Mouse (Mus musculus): Measurements from ENCODE around the gene Mast4. TPM values are rescaled to one million over a fixed set of nuclear protein-coding genes. Genes with fewer than 3 reads are reported as not detected.

The Mast4 gene
- total RNA-seq, 2 experiments from 2014 or later: 24.5 to 37.3 TPM

DNA sequence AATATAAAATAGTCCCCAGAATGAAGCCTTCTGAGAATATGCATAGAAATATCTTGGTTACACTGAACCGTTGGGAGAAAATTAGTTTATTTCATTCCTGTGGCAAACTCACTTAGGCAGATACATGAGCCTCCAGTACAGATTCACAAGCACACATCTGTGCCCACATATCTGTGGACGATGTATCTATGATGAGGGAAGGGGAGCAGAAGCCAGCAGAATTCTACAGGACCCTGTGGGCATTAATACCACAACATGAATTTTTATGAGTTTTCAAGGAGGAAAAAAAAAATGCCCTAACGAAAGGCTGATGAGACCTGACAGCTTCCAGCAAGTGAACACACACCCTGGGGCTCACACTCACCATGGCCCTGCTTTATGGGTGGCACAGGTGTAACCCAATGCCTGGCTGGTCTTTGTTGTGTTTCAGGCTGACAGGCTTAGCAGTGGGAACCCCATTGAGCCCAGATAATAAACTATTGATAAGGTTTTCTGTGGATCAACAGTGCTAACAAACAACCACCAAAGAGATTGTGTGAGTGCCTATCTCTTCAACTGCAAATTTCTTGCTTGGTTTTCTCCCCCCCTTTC lies 17.4 kb downstream of the Mast4 start:
- DNase-seq: no peak

DNA sequence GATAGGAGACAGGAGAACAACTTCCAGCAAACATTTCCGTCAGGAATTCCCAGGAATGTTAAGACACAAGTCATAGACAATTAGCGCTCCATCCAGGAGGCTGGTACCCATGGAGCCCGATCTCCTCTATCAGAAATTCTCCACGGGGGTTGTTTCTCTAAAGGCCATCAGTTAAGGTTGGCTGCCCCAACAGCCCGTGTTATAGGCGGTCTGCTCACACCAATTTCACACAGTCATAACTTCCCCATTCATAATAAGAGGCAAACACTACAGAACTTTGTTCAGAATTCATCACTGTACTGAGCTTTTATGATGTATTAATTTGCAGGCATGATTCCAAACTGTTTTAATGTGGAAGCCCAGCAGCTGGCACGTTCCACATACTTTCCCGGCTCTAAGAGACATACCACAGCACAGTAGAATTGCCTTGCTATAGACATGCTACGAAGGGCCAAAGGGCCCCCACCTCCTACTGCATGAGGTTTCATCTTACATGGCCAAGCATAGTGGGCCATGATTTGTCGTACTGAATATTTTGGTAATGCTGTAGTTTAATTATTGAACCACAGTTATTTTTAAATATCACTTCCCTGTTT lies 19.1 kb downstream of the Mast4 start:
- DNase-seq: no peak

DNA sequence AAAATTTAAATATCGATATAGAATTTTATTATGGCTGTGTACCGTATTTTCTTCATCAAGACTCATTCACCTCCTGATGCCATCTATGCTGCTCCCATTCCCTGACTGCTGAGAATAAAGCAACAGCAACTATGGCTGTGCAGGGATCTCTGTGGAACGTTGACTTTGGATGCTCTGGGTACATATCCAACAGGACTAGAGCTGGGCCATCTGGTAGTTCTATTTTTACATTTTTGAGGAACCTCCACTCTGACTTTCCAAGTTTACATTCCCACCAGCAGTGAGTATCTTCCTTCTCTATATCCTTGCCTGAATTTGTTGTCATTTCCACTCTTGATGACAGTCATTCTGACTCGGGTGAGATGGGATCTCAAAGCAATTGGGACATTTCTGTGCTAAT lies 26.0 kb downstream of the Mast4 start:
- DNase-seq: no peak

DNA sequence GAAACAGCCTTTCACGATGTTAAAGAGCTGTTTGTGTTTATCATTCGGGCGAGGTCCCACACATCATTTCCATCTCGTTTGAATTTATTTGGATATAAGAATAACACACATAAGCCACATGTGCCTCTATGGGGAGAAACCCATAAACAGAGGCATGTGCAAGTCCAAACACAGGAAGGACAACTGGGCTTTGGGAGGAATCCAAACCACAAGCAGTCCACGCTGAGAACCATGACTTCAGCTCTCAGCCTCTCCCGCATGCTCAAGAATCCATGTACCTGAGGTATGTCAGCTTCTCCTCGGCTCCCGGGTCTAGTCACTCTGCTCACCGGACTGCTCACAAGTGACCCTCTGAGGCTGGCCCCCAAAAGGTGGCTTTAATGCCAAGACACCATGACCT lies 30.5 kb downstream of the Mast4 start:
- DNase-seq: no peak

DNA sequence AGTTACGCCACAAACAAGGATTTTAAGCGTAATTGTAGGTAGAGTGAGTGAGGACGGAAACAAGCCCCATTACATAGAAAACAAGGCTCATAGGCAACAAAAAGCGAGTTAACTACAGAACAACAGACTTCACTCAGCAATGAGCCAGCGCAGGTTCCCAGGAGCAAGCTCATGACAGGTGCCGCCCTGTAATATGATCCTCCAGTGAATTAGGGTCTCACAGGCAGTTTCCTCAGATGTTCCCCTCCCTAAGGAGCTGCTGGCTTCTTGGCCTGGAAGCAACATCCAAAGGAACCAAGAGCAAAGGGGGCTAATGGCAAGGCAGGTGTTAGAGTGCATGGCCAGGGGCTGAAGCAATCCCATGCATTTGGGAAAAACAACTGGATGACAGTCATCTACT lies 31.8 kb downstream of the Mast4 start:
- DNase-seq: no peak

DNA sequence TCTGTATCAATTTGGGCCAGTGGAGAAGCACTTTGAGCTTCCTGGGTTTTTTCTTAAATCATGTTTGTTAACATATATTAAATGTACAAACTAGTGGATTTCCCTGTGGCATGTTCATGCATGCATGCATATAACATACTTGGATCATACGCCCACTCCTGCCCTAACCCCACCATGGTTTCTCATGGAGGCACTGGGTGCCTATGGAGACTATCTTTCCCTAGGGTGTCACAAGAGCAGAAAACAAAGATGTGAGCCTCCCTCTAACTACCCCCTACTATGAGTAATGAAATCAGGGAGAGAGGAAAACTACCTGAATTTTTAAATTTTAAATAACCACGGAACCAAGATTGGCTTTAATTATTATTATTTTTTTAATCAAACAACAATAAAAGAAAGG lies 32.2 kb downstream of the Mast4 start:
- DNase-seq: no peak

DNA sequence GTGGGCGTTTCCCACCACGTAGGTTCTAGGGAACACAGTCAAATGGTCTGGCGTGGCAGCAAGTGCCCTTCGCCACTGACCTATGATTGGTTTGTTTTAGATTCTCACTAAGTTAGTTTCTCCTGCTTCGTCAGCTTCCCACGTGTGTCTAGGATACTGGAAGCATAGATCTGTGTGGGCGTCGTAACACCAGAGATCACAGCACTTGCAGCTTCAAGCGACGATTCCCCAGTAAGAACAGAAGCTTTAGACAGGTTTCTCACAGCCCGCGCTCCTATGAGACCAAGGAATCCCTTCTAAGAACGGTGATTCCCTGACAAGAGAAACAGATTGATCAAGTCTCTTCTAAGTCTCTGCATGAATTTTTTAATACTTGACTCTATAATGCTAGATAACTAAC lies 39.9 kb downstream of the Mast4 start:
- DNase-seq: no peak

DNA sequence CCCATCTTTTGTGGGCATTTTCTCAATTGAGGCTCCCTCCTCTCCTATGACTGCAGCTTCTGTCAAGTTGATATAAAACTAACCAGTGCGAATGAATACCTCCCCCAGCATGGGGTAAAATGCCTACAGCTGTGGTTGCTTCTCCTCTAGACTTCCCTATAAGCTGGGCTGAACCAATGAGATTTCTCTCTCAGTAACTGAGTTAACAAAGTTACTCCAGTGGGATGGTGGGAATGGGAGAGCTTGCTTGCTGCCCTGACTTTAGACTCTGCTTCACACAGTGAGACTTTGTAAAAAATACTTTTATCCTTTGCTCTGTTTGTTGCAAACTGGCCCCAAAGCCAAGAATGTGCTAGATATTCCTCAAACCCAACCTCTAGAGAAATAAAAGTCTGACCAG lies 41.2 kb downstream of the Mast4 start:
- DNase-seq: no peak

DNA sequence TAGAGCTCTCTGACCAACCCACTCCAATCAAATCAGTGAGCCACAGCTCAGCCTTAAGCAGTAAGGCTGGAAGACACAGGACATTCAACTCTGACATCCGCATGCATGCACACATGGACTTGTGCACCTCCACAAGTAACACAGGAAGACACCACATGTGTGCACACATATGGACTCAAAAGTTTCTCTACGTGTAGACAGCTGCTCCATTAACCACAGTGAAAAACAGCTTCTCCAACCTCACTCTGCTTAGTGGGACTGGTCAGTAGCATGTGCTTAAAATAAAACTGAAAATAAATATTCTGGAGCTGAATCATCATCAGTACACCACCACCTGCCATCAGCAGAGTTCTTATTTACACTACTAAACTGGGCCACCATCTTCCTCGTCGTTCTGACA lies 43.2 kb downstream of the Mast4 start:
- DNase-seq: no peak

DNA sequence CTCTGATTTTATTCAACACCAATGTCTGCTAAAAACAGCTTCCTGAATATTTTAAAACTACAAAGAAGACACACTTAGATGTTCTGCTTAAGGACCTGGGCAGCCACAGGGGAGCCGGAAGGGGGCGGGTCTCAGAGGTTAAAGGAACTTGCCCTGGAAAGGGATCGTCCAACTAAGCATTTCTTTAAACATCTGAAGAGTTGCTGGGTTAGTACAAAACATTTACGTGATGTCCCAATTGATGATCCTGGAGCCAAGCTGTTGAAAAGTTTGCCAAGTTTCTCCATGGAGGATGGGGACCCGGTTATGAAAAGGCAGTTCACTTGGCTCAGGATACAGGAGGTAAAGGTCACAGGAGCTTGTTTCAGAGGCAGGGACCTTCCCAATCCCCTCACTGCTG lies 48.5 kb downstream of the Mast4 start:
- DNase-seq: no peak

DNA sequence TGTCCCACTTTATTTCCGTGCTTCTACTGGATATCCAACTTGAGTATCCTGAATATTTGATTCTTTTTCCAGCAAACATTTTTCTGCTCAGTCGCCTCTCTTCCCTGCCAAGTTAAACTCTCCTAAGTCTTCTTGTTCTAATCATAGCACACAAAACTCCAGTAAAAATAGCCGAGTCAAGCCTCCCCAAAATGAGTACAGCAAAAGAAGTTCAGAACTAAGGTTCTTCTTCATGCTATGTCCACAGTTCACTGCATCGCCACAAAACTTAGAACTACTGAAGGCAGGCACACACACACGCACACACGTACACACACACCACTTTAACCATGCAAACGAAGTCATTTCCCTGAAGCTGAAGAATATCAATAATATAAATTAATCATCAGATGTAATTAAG lies 49.3 kb downstream of the Mast4 start:
- DNase-seq: no peak

DNA sequence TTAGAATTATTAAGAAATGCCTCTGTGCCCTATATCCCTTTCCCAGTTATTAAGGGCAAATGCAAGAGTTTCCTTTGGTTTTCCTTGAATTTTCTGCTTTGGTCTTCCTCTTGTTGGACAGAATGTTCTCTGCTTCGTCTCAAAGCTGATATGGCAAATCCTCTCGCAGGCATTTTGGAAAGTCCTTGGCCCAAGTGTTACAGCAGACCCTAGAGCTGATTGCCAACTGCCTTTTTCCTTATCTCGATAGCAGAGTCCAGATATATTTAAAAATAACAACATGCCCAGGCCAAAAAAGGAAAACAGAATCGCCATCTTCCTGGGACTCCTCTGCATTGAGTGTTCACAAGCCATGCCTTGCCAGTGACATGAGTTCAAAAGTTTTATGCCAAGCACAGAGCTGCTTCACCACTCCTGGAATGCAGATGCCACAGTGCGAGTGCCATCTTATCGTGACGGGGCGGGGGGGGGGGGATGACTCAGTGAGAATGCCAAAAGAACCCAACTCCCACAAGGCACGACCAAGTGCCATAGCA lies 63.4 kb downstream of the Mast4 start:
- DNase-seq: no peak

DNA sequence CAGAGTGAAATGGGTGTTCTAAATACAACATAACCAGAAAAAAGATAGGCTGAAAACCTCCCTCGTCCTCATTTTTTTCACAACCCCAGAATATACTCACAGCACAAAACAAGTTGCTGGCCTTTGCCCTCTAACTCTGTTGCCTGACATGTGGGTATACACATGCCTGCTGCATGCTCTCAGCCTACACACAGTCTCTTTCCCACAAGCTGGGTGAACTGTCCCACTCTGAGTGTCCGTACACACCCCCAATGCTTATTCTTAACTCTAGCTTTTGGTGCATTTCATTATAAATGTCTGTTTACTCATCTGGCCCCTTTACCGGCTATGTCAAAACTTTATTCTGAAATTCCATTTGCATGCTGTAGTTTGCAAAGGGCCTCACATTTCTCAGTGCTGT lies 71.6 kb downstream of the Mast4 start:
- DNase-seq: no peak

DNA sequence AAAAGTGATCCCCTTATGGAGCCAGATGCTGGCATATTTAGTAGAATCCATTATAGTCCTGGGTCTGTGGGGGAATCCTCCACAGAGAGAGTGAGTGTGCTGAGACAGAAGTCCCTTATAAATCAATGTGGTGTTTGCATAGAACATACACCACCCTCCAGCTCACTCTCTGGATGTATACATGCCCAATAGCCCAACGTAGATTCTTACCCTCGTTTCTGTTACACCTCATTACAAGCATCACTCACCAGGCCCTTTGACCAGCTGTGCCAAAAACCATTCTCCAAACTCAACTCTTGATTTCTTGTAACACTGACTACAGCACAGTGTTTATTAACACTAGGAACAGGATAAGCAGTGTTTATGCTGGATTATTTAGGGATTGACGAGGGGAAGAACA lies 72.2 kb downstream of the Mast4 start:
- no peak for DNase-seq

DNA sequence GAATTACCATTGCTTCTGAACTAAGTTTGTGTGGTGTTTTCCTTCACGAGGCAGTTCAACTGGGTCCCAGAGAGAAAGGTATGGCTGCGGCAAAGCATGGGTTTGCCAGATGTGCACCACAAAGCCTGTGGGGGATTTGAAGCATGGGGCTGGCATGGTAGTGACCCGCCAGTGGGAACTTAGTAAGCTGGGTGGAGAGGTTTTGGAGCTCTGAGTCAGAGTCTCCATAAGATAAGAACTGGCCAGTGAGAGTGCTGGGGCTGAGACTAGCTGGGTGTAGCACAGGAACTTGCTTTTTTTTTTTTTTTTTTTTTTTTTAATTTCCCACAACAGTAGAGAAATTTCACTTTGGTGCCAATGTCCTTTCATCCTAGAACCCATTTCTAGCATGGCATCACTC lies 73.9 kb downstream of the Mast4 start:
- no peak for DNase-seq

DNA sequence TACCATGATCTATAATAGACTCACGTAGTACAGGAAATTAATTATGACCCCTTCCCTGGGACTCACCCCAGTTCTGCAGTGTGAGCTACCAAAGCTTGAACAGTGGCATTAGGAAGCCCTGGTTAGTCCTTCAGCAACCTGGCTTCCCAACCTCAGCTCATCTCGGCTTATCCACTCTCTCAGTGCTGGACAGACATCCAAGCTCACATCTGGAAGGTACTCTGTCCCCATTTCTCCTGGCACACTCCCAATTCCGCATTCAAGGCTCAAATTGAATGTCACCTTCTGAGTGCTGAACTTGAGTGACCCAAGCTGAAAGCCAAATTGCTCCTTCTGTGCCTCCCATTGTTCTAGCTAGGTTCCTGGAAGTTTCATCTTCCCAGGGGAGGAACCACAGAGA lies 76.2 kb downstream of the Mast4 start:
- DNase-seq: no peak

DNA sequence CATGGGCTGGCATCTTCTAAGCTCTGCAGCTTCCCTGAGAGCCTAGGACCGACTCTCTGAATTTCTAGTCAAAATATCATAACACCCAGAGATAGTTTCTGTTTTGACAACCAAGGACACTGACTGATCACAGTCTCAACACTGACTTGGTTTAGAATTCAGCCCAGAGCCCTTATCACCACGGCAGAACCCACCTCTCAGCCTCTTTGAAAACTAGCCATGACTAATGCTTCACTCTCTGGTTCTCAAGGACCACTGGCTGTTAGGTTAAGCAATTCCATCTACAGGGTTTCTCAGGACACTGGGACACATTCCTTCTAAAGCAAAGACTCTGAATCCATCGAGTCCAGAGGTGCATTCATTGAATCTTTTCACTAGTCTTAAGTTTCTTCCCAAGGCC lies 79.4 kb downstream of the Mast4 start:
- DNase-seq: no peak

DNA sequence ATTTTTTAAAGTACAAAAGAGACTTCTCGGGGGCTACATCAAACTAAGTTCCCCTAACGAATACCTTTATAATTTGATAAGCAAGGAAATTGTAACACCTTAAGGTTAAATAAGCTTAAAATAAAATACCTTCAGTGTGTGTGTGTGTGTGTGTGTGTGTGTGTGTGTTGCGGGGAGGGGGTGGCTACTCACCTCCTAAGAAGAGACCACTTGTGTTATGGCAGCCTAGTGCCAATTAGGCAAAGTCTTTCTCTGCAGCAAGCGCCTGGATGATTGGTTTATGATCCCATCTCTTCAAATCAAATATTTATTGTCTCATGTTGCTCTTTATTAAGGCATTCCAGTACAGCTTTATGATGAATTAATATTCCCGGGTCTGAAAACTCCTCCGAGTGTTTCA lies 81.2 kb downstream of the Mast4 start:
- DNase-seq: no peak

DNA sequence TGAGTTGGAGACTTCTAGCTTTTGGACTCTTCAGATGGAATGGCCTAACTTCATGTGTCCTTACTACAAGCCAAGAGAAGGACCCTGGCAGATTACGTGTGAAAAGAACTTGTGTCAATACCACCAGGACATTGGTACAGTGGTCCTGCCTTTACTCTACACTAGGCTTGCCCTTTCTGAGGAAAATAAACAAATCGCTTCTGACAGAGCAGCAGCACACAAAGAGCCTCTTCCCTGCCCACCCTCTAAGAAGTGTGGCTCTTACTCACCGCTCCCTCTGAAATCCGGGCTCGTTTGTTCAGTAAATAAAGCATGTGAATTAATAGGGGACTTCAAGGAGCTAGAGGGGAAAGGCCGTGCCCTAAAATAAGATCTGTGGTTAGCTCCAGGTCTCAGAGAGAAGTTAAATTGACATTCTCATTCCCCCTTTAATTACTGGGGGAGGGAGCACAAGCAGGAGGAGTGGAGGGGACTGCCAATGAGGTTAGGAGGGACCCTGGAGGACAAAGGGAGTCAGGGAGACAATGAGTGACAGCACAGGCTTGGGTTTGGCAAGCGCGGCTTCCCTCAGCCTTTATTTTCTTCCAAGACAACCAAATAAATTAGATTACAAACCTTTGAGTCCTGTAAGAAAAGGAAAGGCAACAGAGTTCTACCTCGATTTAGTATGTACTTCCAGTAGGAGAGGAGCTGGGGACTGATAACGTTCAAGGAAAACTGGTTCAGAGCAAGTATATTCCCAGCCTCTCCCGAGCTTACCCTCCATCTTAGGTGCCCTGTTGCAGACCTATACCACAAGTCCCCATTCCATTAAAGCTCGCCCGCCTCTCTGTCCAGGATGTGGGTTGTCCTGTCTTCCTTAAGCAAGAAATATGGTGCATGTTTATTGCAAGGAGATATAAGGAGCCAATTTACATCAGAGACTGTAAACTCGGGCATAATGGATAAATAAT lies 85.9 kb downstream of the Mast4 start:
- DNase-seq: no peak

DNA sequence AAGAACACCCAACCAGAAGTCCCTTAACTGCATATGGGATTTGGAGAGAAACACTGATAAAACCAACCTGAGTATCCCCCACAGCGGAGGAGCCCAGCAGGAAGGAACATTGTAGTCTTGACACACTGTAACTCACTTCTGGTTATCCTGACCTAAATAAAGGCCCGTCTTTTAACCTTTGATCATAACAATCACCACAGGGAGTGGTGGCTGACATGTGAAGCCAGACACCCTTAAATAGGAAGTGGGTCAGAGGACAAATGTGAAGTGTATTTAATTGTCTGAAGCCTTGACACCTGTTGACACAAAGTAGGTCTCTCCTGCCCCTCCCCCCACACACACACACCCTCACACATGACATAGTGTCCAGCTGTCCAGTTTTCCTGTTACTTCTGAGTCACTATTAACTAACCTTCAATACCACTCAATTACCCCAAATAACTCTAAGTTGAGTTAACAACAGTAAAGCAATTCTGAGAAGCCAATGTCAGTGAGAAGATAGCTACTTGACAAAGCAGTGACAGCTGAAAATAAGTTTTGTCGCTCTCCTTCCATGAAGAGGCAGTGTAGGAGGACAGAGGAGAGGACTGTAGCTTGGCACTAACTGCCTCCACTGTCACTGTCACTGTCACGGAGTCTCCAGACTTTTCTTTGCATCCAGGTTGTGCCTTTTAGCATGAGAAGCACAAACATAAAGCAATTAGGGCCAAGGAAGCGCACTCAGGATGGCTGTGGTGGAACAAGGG lies 87.2 kb downstream of the Mast4 start:
- no peak for DNase-seq

DNA sequence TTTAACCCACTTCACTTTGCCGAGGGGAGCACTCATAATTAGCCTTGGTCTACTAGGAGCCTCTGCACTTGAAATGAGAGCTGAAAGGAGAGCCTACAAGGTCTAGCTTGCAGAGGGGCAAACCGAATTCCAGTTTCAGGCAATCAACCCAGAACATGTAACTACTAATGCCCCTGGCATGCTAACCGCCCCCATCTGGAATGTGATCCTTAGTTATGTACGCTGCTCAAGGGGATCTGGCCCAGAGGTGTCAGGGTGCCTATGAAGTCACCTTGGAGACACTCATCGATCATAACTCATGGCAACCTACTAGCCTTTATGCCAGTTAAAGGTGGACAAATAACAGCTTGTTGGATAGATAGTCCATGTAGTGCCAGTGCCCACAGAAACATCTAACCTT lies 88.9 kb downstream of the Mast4 start:
- no peak for DNase-seq

DNA sequence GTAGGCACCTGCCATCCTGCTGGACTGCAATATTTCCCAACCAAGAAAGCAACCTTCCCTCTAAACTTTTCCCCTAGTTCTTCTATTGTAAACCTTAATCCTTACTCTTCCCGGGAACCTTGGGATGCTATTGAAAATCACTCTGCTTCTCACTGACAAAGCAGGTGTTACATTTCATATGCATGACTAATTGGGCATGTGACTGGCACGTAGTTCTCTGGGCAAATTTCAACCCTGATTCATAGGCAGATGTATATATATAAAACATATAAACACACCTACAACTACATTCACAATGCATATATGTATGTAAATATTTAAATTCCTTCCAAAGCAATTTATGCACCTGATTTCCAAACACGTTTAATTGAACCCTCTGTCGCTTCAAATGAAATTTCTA lies 90.2 kb downstream of the Mast4 start:
- no peak for DNase-seq

DNA sequence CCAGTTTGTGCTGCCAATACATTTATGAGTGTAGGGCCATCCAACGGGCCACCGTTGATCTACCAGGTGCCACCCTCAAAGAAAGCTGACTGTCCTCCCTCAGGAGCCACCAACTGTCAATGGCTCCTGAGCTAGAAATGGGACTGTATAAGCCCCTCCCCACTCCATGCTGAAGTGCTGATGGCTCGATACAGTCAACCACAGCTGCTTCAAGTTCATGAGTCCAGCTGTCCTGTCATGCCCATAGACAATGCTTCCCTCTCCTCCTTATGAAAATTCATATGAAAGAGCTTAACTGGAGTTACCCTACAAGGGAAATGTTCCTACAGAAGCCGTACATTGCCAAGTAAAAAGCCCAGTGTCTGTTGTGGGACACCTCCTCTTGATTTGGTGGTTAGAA lies 93.2 kb downstream of the Mast4 start:
- DNase-seq: no peak

All from gastrocnemius, postnatal 25 days (tissue).